Mouse (Mus musculus): ENCODE measurements around the gene Adk.
"Not testable (repeated sequence)": the region's sequence is repeated elsewhere in the genome, so short reads cannot be mapped to it uniquely, and the experiment has no call there.

Gene Adk

DNA sequence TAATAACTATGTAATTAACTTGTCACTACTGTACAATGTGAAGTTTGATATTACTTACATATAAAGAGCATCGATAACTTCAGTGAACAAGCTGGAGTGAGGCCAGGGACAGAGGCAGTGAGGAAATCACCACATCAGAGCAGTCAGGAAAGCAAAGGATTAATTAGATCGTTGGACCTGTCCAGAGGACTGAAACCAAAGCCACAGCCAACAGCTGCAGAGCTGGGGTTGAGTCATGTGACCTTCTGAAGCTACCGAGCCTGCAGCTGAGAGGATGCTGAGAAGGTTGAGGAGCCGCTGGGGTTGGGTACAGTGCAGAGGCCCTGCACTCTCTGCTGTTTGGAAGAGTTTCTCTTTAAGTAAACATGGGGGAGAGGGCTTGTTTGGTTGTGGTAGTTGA, 387.4 kb downstream of the Adk start:
- DNase-seq (ENCODE audit: low spot score), result no peak

DNA sequence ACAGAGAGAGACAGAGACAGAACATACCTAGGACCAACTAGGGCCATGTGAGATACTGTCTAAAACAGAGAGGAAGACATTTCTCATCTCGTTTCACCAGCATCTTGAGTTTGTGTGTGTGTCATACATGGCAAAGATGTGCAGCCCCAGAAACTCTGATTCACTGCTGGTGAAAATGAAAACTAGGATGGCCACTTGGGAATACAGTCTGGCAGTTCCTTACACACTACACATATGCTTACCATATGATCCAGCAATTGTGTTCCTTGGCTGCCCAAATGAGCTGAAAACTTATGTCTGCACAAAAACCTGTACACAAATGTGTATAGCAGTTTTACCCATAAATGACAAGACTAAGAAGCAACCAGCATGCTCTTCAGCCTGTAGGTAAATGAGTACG, 388.2 kb downstream of the Adk start:
- no peak for DNase-seq (ENCODE audit: low spot score)

DNA sequence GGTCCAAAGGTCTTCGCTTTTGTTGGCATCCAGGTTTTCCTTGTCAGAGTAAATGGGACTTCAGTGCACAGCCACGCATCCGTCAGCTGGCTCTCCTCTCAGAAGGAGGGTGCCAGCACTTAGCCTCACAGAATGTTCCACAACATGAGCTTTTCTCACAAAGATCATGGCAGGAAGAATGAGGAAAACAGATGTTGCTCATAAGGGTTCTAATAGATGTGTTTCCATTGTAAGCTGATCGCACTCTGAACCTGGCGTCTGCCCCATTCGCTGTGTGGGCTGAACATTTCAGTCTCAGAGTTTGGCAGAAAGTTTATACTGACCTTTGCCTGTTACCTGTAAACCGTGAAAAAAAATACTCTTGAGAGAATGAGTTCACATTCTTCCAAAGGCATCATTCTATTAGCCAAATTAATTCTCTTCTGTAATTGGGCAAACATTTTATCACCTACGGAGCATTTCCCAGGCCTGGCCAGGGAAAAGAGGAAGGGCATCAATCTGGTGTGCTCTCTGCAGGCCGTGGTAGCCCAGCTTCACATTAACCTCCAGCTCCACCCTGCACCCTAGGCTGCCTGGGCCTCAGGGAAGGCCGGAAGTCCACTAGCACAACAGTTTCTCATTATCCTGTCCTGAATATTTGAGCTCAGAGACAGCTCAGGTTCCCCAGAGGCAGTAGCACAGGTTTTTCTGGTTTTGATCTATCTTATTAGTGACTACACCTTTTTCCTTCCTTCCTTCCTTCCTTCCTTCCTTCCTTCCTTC, 389.6 kb downstream of the Adk start:
- no peak for DNase-seq (ENCODE audit: low spot score)

DNA sequence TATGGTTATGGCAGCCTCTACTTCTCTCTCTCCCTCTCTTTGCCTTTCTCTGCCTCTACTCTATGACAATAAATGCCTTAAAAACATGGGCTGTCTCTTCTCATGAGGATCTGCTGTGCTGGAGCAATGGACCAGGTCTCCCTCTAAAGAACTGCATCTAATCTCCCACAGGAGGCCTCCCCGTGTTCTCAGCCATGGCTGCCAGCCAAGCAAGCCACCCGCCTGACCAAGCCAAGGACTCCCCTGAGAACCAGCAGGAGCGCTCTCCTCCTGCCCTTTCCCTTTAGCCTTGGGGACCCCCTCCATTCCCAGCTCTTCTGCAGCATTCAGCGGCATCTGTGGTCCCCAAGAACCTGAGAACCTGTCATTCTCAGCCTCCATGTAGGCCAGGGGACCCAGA, 400.2 kb downstream of the Adk start:
- DNase-seq (ENCODE audit: low spot score), result no peak

DNA sequence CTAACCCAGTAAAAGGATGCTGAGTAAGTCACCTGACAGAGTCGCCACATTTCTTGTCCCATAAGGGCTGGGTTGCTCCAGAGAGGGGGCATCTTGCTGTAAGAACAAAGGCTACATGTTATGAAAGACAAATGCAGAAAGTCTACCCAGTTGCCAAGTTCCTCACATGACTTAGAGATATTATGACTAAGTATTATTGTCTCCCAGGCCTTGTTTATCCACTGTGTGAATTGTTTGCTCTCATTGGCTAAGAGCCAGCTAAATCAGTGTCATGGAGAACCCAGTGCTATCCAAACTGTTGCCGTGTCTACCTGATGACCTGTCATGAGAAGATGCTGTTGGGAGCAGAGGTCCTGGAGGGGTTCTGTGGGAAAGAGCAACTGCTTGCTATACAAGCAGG, 401.5 kb downstream of the Adk start:
- no peak for DNase-seq (ENCODE audit: low spot score)

DNA sequence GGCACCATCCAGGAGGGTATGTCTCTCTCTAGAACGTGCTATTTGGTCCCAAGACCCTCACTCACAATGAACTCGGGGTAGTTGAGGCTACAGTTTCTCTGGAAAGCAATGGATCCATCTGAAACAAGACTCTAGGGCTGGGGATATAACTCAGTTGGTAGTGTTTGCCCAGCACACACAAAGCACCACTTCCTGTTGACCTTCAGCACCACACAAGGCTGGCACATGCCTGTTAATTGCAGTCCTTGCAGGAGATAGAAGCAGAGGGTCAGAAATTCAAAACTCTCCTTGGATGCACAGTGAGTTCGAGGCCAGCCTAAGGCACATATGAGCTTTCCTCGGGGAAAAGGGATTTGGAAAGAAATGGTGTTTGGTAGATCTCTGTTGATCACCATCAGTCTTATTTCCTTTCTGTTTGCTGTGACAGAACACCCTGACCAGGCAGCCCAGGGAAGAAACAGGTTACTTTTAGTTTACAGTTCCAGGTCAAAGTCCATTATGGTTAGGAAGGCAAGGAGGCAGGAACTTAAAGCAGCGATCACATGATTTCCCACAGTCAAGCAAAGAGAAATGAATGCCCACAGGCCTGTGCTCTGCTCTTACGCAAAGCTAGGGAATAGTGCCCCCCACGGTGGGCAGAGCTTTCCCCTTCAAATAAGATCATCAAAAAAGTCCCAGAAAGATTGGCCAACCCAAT, 403.4 kb downstream of the Adk start:
- no peak for DNase-seq (ENCODE audit: low spot score)

DNA sequence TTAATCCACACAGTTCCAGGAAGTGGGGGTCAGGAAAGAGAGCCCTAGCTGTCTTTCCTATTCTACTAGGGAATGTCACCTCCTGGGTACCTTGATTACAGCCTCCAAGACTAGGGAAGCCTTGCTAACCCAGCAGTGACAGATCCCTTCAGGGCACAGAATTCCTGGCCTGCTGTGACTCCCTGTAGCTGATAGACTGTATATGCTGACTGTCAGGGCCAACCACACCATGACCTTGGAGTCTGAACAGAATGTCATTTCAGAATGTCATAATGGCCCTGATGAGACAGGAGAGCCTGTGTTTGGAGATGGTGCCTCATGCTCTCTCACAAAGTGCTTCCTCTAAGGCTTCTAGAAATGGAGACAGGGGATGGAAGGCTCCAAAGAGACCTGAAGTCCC, 404.2 kb downstream of the Adk start:
- no peak for DNase-seq (ENCODE audit: low spot score)

DNA sequence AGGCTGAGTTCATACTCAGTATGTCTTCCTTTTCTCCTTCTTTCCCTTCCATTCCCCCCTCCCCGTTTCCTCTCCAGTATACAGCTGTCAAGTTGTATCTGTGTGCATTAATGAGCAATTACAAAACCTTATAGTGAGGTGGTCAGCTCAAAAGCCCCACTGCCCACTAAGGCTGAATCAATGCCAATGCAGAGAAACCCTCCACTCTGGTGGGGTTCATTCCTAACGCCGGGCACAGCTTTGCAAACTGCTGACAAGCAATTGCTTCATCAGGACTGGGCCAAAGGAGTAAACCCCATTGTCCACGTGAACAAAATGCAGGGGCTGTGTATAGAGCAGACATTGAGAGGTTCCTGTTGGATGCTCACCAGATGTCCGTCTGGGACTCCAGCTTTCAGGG, 405.5 kb downstream of the Adk start:
- no peak for DNase-seq (ENCODE audit: low spot score)

DNA sequence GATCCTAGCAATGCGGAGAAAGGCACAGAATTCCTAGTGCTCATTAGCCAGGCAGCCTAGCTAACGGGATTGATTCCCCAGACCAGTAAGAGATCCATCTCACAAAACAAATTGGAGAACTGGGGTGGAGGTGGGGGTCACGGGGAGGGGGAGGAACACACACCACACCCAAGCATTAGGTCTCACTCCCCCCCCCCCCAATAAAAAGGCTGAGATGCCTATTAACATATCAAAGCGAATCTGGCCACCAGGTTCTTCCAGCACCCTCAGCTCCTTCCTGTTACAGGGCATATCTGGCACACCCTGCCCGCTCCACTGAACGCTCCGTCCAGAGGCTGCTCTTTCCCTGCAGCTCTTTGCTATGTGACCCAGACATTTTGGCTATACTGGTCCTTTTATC, 406.3 kb downstream of the Adk start:
- DNase-seq (ENCODE audit: low spot score), result no peak

DNA sequence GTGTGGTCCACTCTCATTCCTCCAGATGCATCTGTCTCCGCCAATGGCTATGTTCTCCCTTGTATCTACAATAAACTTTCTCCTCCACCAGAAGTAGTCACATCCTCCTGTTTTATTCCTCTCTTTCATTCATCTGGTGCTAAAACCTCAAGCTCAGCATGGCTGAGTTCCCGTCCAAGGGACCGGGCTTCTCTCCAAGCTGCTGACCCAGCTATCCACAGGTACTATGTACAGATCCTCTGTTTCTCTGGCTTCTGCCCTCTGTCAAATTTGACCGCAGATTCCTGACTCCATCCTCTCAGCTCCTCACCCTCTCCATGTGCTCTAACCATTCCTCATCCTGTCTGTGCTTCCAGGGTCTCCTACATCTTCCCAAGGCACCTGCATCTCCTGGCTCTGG, 406.8 kb downstream of the Adk start:
- DNase-seq (ENCODE audit: low spot score), result no peak

DNA sequence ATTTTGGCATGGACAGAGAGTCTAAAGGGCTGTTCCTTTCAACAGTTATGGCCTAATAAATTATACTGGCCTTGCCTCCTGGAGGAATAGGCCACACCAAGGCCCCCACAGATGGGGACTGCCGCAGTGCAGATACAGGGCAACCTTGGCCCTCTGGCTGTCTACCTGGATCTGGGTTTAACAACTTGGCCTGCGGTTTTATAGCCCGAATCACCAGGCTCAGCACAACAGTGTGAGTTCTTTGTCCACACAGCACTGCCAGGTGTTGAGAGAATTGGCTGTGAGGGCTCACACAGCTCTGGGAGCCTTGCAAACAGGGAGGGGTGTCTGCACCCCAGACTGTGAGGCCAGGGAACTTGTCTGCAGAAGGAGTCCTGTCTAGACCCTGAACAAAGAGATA, 410.0 kb downstream of the Adk start:
- no peak for DNase-seq (ENCODE audit: low spot score)

DNA sequence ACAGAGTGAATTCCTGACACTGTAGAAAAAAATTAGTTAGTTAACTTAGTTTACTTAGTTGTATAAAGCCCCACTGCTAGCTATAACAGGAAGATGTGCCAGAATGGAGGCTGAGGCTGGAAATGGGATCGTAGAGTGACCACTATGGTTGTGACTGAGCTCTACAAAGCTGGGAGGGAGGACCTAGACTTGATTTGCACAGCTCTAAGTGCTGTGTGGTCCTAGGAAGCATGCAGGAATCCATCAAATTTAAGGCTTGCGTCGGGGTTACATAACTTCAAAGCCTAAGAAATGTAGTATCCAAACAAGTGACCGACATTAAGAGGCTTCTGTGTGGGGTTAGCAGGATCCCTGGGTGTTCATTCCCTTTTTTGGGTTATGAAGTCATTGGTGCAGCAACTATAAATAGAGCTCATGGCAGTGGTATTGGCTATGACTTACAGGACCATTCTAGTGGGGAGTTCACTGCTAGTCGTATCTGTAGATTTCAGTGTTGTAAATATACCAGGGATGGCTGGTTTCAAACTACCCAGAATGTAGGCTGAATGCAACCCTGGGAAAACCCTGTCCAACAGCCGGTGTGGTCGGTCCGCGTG, 410.8 kb downstream of the Adk start:
- DNase-seq (ENCODE audit: low spot score), result no peak

DNA sequence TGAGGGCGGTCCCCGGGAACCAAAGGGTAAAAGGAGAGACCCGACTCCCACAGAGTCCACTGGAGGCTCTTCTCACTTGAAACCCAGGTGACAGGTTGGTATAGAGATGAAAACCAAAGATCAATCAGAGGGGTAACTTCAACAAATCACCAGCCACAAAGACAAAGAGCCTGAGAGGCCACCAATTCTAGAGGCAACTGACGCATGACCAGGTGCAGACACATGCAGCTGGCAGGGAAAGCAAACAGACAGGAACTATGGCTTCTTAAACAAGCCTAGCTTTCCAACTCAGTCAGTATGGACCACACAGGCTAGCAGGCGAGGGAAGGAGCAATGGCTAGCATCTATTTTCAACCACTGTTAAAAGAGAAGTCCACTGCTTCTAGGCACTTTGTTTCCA, 418.0 kb downstream of the Adk start:
- DNase-seq (ENCODE audit: low spot score), result no peak

DNA sequence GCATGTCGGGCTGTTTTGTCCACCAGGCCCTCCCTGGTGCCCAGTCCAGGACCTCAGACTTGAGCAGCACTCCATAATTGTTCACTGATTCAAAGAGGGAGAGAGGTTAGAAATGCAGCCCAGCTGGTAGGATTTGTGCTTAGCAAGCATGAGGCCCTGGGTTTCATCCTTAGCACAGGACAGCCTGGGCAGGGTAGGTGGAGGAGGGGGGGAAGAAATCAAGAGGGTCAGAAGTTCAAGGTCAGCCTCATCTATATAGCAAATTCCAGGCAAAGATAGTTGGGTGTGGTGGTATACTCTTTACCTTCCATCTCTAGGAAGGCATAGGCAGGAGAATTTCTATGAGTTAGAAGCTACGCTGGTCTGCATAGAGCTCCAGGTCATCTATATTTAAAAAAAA, 419.6 kb downstream of the Adk start:
- no peak for DNase-seq (ENCODE audit: low spot score)

DNA sequence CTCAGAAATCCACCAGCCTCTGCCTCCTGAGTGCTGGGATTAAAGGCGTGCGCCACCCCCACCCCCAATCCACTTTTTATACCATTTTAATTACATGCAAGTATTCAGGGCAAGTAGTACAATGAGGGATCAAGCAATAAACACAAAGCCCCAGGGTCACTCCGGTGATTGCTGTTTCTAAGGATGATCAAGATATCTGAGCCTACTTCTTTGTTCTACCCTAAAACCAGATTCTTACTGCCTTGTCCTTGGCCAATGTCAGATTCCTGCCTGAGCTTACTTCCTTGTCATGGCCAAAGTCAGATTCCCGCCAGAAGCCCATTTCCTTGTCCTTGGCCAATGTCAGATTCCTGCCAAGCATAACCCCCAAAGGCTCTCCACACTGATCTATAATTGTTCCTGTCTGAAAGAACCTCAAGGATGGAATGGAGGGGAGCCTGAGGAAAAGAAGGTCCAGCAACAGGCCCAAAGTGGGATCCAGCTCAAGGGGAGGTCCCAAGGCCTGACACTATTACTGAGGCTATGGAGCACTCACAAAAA, 422.3 kb downstream of the Adk start:
- DNase-seq (ENCODE audit: low spot score), result not testable (repeated sequence)

DNA sequence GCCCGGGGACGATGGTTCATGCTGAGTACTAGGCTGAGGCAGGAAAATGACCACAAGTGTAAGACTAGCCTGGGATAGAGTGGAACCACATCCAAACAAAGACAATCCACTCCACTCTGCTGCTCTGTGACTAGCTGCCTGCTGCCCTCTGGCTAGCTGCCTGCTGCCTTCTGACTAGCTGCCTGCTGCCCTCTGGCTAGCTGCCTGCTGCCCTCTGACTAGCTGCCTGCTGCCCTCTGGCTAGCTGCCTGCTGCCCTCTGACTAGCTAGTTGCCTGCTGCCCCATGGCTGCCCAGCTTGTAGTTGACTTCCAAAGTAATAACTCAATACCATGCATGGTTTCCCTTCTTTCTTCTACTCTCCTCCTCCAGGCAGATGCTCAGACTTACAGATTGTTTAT, 424.8 kb downstream of the Adk start:
- DNase-seq (ENCODE audit: low spot score), result no peak

DNA sequence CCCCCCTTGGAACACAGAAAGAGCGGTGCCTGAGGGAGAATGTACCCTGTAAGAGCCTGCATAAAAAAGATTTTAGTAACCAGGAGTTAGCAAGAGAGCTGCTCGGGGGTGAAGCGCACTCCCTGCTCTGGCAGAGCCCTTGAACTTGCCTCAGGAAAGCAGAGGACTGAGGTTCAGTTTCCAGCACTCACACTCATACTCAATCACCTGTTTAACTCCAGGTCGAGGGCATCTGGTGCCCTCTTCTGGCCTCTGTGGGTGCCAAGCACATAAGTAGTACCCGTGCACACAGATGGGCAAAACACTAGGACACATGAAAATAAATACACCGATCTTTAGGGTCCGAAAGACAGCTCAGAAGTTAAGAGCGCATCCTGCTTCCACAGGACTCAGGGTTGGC, 427.2 kb downstream of the Adk start:
- no peak for DNase-seq (ENCODE audit: low spot score)

DNA sequence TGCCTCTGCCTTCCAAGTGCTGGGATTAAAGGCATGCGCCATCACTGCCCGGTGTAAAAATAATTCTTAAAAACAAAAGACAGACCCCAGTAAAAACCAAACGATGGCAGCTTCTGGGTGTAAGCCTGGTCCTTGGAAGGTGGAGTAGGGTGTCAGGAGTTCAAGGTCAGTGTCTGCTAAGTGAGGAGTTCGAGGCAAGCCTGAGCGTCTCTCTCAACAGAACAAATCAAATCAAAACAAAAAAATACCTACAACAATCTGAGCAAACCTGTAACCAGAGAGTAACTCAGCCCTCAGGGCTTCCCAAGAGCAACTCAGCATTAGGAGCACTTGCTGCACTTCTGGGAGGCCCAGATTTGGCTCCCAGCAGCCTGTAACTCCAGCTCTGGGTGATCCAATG, 427.8 kb downstream of the Adk start:
- DNase-seq (ENCODE audit: low spot score), result no peak

DNA sequence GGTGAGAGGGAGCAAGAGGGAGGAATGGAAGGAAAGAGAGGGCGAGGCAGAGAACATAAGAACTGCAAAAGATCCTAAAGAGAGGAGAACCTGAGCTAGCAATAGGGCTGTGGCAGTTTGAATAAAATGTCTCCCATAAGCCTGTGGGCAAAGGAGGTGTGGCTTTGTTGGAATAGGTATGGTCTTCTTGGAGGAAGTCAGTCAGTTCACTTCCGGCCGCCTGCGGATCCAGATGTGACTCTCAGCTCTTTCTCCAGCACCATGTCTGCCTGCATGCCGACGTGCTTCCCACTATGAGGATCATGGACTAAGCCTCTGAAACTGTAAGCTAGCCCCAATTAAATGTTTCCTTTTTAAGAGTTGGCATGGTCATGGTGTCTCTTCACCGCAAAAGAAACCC, 428.9 kb downstream of the Adk start, which contains the start of gene Kat6b:
Gene Kat6b (plus strand): TSS at position 204 of the 400 bp plus-strand sequence.
- DNase-seq (ENCODE audit: low spot score), result no peak

DNA sequence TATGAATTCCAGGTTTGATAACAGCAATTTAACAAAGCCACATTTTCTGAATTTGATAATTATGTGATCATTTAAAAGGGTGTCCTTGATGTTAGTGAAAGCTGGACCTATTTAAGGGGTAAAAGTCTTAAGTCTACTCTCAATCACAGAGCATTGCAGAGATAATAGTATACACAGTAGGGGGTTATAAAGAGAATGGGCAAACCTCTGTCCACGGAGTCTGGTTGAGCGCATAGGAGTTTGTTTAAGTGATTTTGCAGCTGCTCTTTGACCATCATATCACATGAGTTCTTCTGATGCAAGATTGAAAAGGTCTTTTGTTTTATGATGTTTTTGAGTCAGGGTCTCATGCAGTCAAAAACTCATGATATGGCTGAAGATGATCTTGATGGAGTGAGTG, 431.8 kb downstream of the Adk start:
- DNase-seq (ENCODE audit: low spot score), result no peak

DNA sequence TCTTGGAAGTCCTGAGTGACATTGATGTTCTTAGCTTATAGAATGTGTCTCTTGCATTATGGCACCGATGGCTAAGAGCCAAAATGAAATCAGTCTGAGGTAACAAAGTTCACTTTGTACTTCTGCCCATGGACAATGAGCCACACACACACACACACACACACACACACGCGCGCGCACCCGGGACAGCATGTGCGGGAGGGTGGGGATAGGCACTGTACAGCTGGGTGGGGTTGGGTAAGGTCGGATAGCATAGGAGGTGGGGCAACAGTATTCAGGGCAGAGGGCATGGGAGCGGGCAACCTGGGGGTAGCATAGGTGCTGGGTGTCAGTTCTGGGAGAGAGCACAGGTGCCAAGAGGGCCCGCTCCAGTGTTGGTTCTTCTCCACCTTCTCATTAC, 432.3 kb downstream of the Adk start:
- no peak for DNase-seq (ENCODE audit: low spot score)

DNA sequence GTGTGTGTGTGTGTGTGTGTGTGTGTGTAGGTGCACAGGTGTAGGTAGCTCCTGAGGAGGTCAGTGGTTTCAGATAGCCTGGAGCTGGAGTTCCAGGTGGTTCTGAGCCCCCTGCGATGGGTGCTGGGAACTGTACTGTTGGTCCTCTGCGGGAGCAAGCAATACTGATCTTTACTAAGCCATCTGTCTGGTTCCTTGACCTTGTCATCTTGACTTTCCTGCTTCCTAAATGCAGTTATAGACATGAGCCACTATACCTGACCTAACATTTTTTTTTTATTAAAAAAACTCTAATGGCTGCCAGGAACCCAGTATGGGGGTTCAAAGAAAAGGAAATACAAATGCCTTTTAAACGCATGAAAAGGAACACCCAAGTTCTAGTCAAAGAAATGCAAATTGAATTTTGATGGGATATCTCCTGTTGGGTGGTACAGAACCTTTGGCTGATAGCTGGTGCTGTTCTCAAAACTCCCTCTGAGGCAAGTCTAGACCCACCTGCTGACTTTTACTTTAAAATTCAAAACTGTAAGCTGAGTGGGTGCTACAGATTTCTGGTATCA, 433.7 kb downstream of the Adk start:
- no peak for DNase-seq (ENCODE audit: low spot score)

DNA sequence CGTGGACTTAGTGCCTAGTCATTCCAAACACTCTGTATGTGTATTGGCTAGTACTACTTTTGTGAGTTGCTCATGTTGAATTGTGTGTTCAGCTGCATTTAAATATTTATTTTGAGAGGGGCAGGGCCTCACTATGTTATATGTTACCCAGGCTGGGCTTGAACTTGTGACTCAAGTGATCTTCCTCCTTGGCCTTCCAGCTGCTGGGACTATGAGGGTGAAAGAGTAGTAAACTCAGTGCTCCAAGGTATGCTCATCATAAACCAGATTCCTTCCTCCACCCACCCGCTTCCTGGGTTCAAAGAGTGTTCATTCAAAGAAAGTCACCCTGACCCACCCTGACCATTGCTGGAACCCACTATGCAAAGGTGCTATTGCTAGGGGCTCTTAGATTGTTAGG, 434.8 kb downstream of the Adk start:
- DNase-seq (ENCODE audit: low spot score), result not testable (repeated sequence)
